Mouse (Mus musculus): ENCODE data around the gene Magi2.
"Not testable (repeated sequence)": the region's sequence is repeated elsewhere in the genome, so short reads cannot be mapped to it uniquely, and the experiment has no call there.

Gene Magi2

DNA sequence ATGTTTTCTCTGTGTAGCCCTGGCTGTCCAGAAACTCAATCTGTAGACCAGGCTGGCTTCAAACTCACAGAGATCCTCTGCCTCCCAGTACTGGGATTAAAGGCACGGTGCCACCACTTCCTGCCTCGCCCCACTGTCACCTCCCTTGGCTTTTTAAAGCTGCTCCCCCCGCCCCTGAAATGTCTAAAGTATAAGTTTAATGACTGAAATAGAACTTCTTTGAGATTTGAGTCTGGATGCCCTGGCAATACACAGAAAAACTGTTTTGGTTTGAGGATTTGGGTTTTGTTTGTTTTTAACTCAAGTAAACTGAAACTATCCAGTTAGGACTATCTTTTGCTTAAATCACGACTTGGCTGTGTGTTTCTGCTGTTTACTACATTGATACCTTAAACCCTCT lies 1478.0 kb downstream of the Magi2 start:
- DNase-seq (ENCODE audit: low read depth): no peak

DNA sequence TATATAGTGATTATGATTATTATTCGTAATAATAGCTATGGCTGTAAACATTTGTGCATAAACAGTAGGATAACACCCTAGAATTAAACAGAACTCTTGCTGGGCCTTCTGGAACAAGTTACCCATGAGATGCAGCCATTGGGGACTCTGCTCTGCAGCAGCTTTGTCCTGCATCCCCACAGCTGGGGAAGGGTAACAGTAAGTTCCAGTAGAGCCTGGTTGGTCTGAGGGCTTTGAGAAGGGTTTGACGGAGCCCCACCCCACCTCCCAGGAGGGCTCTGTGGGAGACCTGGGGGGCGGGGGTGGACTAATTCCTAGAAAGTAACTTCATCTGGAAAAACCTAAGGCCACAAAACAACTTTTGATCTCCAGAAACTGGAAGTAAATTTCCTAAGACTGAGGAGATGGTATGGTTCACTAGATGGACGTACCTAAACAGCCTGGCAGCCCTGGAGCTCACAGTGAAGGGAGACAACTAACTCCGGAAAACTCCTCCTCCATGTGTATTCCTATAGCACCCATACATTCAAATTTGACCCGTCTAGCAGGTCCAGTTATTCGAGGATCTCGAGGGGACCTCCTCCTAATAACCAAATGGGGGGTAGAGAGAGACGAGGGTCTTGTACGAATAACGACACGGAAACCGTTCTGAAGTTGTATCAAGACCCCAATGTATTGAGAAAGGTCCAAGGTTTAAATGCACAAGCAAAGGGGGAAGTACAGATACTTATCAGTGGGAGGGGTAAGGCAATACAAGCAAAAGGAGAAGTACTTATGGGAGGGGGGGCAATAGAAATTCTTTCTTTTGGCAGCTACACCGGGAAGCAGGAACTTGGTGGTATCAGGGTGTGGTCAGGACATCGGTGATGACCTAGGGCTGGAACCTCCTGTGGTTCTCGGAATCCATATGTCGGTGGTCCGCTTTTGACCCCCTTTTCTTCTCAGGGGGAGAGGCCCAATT lies 1479.8 kb downstream of the Magi2 start:
- not testable (repeated sequence) for DNase-seq (ENCODE audit: low read depth)

DNA sequence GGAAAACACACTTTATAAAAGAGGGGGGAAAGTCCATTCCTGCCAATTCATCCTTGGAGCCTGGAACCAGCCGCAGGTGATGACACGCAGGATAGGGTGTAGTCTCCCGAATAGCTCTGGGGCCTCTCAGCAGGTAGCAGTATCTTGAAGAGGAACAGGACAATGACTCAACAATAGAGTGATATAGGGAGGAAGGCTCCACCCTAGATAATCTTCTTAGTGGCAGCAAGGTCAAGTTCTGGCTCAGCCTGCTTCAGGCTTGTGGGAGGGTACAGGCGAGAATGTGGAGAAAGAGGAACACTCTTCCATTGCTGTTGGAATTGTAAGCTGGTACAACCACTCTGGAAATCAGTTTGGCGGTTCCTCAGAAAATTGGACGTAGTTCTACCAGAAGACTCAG lies 1484.0 kb downstream of the Magi2 start:
- DNase-seq (ENCODE audit: low read depth): not testable (repeated sequence)

DNA sequence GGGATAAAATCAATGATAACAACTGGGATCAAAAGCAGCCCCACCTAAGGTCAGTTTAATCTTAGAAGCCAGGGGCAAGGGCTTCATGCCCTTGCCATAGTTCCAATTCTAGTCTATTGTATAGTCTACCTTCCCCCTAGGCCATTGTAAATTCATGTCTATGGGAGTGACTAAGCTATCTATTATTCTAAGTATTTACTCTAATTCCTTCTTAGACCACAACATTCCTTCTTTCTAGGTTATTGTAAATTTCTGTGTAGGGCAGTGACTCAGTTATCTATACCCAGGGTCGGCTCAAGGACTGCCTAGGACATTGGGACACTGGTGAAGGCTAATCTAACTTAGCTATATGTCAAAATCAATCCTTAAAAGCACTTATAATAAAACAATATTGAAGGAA lies 1487.8 kb downstream of the Magi2 start:
- DNase-seq (ENCODE audit: low read depth): not testable (repeated sequence)

DNA sequence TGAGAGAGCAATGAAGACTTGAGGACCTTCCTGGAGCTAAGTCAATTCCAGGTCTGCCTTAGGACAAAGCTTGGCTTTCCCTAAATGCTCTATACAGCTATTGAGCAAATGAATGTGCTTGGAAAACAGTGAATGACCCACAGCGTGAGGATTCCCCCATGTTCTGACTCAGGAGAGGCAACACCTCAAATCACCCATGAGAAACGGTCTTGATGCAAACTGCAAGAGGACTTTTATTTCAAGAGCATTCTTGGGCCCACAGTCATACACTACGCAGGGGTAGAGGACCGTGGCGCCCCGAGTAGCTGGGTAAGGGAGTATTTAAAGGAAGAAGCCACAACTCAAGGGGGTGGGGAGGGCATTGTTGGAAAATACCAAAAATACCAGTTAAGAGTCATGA lies 1489.1 kb downstream of the Magi2 start:
- DNase-seq (ENCODE audit: low read depth): not testable (repeated sequence)

DNA sequence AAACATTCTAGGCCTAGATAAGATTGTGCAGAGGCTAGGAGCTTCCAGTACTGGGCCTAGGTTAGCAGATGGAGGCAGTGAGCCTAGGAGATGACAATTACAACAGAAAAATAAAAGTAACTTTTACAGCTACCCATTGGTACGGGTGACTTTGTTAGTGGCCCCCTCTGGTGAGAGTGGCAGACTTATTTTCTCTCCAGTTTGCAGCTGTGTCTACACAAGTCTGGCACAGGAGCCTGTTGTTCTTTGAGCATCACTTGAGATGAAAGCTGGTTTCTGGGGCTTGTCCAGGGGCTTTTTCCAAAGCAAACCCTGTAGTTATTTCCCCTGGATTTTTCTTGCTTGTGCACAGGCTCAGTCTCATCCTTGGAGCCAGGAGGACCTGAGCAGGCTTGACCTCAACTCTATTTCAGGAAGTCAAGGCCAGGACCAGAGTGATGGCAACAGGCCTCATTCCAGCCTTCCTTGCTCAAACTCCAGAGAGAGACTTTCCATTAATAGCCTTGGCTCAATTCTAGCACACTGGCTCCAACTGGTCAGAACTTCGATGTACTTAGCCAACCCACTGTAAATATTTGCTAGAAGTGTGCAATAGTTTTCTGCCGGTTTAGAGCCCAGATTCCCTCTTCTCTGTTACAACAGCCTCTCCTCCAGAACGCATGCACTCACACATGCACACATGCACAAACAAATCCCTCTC lies 1493.5 kb downstream of the Magi2 start:
- DNase-seq (ENCODE audit: low read depth): no peak

DNA sequence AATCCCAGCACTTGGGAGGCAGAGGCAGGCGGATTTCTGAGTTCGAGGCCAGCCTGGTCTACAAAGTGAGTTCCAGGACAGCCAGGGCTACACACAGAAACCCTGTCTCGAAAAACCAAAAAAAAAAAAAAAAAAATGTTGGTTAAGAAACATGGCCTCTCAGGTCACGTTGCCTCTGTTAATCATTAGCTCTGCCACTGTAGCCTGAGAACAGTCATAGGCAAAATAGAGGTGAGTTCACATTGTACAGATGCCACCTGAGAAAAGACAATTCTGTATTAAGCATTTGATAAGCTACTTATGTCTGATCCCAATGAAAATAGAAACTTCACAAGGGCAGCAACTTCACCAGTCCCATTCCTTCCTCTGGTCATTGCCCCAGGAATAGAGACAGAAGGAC lies 1496.4 kb downstream of the Magi2 start:
- DNase-seq (ENCODE audit: low read depth): not testable (repeated sequence)

DNA sequence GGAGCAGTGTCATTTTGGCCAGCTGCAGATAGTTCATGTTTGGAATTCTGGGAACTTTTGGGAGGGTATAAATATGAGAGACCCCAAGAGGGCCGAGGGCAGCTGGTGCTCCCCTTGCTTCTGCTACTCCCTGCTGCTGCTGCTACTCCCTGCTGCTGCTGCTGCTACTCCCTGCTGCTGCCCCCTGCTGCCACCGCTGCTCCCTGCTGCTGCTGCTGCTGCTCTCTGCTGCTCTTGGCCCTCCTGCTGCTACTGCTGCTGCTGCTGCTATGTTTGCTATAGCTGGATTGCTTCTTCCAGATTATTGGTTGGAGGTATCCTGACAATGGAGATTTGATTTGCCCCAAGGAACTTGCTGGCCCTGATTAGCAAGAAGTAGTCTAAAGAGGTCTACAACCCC lies 1512.0 kb downstream of the Magi2 start:
- no peak for DNase-seq (ENCODE audit: low read depth)

DNA sequence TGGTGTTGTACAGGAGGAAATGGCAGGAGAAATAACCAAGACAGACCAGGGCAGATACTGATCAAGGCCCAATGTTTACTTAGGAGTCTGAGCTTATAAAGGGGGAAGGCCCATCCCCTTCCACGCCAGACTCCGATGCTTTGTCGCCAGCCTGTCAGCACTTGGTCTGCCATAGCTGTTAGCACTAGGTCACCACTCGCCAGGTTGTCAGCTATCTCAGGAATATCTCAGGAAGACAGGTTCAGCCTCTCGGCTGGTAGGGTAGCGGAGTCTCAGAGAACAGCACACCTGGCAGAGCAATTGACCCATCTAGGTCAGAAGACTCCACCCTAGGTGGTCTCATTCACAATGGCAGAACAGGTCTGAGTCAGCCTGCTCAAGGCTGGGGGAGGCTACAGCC lies 1514.4 kb downstream of the Magi2 start:
- DNase-seq (ENCODE audit: low read depth): no peak

DNA sequence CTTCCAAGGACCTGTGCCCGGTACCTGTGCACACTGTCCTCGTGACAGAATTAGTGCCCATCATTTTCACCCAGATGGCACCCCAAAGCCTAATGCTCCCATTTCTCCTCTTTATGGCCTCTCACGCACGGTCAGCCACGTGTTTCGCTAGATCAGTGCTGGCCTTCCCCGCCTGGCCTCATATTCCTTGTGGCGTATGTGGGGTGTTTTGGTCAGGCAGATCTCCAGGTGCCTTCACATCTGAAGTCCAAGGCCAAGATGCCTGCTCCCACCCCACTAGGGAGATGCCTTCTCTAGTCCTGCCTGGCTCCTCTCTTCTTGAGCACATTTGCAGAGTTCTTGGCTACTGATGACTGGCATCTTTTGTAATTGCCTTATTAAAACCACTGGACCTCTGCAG lies 1515.1 kb downstream of the Magi2 start:
- DNase-seq (ENCODE audit: low read depth): no peak

DNA sequence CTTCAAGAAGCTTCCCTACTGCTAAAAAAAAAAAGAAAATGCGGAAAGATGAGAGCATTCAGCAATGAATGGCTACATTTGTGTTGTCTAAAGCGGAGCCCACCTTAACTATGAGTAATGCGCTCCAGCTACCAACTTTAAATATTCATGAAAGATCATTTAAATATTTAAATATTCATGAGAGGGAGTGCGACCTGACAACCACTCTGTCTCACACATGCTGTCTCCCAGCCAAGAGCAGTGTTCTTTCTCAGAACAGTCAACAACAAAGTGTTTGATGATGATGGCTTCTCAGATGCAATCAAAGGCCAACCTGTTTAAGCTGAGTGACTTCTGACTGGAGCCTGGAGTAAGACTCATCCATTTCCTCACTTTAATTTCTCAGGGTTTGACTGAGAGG lies 1521.3 kb downstream of the Magi2 start:
- no peak for DNase-seq (ENCODE audit: low read depth)

DNA sequence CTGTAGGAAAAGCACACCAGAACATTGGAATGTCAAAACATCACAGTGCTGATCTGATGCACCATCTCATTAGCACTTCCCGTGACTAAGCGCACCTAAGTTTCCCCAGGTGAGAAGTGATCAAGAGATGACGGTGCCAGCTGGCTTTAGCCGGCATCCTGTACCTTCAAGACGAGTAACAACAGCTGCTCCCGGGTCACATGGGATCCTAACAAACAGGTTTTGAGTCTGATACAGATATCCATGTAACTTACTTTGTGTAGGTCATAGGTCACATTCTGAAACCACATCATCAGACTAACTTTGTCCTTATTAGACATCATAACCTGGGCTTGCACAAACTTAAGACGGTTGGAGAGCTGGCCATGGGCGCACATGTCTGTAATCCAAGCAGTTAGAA lies 1522.0 kb downstream of the Magi2 start:
- no peak for DNase-seq (ENCODE audit: low read depth)

DNA sequence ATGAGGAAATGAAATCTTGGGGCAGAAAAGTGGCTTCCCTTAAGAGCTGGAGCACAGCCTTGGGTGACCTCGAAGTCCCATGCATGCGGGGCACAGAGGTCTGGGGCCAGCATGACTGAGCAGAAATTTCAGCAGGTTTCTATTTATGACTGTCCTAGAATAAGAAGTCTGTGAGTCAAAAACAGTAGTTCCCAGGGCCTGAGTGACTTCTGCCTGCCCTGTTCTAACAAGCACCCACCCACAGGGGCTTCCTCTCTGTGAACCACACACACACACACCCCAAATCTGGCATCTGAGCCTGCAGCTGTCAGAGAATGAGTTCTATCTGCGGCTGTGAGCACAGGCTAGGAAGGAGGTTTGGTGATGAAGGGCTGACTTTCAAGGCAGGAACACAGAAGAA lies 1522.7 kb downstream of the Magi2 start:
- DNase-seq (ENCODE audit: low read depth): no peak

DNA sequence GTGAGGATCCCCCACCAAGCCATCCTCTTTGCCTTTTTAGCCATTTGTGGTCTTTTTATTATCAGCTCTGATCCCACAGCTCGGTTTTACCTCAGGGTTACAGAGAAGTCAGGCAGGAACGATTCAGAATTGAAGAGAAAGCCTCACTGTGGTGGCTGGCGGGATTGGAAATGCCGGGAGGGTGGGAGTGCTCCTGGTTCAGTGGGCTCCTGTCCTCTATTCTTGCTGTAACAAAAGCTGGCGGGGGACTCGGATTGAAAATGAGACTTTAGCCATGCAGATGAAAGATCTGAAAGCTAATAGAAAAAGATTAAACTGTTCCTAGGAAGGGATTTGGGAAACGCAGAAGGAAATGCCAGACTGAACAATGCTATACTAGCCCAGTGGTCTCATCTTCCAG lies 1524.2 kb downstream of the Magi2 start:
- DNase-seq (ENCODE audit: low read depth): no peak

DNA sequence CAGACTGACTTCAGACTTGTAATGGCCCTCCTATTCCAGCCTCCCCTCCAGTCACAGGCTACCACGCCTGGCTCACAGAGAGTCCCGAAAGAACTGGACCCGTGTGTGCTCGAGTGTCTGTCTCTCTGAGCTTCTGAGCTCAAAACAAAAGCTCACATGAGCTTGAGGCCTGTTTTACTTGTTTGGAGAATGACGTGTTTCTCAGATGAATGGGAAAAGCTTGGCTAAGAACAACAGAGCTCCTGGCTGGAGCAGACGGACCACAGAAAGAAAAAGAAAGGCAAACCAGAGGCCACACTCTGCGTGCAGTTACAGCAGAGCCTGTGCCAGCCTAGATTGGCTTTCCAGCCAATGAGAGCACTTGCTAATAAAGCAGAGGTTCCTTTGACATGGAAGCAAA lies 1524.9 kb downstream of the Magi2 start:
- DNase-seq (ENCODE audit: low read depth): no peak

DNA sequence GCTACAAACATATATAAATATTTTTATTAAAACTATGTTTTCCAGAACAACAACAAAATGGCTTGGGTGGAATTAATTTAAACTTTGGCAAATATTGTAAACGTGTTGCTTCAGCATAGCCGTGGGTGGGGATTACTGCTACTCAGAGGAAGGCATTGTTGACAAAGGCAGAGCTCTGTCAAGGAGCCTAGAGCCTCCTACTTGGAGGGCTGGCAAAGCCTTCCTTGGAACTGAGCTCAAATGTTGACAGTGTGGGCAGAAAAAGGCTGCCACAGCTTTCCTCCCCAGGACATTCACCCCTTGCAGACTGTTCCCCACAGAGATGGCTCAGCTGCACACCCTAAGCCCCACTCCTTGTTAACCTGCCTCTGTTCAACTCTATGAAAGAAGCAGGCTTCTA lies 1526.3 kb downstream of the Magi2 start:
- DNase-seq (ENCODE audit: low read depth): no peak

DNA sequence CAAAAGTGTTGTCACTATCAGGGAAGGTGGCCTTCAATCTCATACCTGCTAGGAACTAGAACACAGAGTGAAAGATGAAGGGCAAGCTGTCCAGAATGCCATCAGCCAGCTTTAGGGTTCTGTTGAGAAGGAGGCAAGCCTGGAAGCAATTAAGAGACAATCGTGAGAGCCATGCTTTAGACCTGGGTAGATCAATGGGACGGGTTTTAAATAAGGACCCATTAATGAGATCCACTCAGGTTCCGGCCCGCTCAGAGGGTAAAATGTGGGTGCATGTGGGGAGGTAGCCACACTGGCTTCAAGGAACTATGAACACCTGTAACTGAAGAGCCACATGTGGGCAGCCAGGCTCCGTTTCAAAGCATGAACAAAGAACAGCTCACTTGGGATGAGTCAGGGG lies 1527.1 kb downstream of the Magi2 start:
- no peak for DNase-seq (ENCODE audit: low read depth)
